Mouse (Mus musculus) thymus, postnatal 25 days (tissue): ENCODE results near the gene Crls1.

Experiments
- DNase-seq: peaks from one replicate; pipeline ENCODE4 v3.0.0; 2022

Crls1 gene

DNA sequence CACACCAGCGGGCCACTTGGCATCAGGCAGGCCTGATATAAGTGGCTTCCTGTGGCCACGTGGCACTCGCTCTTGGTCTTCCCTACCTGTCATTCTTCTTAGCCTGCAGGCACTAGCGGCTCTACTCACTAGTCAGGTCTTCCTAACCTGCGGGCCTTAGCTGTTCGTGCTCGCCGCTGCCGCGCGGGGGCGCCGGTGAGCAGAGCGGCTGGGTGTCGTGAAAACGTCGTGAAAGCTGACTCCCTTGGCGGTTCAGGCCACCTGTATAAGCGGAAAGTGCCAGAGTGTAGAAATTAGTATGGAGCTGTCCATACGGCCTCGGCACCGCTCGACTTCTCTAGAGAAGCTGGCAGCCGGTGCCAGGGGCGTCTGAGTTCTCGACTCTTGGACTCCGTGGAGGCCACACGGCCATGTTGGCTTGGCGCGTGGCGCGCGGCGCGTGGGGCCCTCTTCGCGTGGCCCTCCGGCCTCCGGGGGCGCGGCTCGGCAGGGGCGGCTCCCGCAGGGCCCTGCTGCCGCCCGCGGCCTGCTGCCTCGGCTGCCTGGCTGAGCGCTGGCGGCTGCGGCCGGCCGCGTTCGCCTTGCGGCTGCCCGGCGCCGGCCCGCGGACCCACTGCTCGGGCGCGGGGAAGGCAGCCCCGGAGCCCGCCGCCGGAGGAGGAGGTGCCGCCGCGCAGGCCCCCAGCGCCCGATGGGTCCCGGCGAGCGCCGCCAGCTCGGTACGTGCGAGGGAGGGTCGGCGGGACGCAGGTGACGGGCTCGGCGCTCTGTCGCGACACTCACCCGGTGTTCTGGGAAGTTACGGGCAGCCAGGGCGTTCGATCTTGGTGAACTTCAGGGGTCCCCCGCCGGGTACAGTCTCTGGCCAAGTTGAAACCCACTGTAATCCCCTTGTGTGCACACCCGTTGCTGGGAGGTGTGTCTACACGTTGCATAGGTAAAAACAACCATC, at the start of gene Crls1:
Gene Crls1, plus strand, starts transcription at position 260 of the 952 bp plus-strand sequence.
- peak; percentile 99 for DNase-seq

DNA sequence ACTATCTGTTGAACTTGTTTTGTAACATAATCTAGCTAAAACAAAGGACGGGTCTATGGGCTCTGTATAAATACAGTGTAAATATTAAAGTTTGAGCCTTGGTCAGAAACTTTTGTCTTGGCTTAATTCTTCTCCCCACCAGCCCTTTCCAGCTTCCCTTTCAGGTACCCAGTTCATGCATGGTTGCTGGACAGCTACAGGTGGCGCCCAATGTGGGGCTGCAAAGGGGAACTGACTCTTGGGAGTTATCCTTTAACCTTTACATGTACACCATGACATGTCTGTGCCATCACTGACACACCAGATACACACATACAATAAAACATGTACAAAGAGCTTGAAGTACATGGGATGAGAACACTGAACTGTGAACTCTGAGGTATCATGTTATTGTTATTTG, 43.5 kb upstream of the Crls1 start:
- no peak for DNase-seq

DNA sequence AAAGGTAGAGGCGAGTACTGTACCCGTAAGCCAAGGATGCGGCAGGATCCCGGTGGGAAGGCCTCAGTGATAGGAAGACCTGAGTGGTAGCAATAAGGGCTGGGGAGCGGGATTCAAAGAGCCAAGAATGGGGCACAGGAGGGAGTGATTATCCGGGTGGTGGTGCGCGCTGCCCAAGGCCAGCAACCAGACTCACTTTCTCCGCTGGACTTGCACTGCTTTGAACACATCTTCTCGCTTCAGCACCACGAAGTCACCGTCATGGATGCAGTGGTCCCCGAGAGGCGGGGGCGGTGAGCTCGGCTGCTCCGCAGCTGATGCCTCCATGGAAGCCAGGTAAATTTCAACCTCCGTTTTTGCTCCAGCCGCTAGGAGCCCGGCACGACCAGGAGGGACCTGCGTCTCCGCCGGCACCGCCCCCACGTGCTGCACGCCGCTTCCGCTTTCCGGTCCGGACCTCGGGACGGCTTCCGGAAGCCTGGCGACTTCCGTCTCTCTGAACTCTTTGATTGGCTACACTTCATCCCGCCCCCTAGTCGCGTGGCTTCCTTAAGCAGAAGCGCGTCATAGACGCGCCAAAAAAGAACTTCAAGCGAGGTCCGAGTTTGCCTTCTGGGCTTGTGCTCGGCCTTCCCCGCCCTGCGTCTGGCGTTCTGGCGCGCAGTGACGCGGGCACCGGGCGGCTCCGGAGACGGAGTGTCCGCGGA, 30.7 kb upstream of the Crls1 start, which contains the start of the genes Trmt6 and Mcm8:
Gene Trmt6, minus strand, starts transcription at position 448 of the 707 bp plus-strand sequence.
Gene Mcm8, plus strand, starts transcription at position 534 of the 707 bp plus-strand sequence.
- DNase-seq: peak; percentile 88

- no peak for DNase-seq
Measured at GRCm38 (mm10) chr2:132841071-132841470, 5.4 kb upstream of the Crls1 start.

GRCm38 (mm10) chr2:132847581-132847980, 1.1 kb downstream of the Crls1 start:
- no peak for DNase-seq

DNA sequence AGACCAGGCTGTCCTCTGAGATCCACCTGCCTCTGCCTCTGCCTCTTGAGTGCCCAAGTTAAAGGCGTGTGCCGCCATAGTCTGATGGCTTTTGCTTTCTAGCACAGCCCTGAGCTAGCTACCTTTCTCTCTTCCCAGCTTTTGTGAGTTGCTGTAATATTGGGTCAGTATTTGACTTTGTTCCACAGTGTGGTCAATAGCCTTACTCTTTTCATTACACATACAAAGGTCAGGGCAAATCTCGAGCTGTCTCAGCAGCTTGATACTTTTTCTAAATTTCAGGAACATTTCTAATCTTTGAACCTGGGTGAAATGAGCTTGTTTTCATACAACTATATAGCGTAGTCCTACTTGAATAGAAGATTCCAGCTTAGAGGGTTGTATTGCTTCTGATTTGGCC, 1.9 kb downstream of the Crls1 start:
- no peak for DNase-seq

- no peak for DNase-seq
Measured at GRCm38 (mm10) chr2:132849141-132849540, 2.7 kb downstream of the Crls1 start.

DNA sequence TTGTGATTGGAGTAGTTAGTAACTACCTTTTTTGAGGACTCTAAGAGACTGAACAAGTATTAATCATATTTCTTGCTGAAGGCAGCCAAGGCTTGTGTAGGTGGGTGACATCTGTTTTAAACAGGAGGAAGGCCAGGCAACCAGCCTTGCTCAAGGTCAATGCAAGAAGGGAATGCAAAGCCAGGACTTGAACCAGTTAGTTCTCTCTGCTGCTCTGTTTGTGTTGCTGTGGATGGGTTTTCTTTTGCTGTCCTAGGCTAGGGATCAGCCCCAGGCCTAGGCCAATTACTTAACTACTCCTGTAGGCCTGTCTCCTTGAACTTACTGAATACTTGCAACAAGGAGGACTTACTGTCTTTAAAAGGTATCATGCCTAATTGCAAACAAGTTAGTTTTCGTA, 6.6 kb downstream of the Crls1 start:
- DNase-seq: no peak

DNA sequence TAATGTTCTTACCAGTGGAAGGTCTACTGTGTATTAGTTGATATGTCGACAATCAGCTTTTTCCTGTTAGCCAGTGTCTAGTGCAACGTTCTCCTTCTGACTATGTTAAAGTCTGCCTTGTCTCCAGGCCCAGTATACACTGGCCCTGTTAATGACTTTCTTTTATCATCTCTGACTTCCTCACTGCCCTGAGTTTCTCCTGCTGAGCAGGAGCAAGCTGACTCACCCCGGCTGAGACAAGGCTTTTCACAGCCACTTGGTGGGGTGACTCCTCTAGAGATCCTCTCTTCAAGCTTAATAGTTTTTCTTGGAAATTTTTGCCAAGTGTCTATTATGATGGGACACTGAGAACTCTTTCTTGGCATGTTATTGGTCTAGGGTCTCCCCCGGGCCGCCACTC, 9.9 kb downstream of the Crls1 start:
- no peak for DNase-seq

DNA sequence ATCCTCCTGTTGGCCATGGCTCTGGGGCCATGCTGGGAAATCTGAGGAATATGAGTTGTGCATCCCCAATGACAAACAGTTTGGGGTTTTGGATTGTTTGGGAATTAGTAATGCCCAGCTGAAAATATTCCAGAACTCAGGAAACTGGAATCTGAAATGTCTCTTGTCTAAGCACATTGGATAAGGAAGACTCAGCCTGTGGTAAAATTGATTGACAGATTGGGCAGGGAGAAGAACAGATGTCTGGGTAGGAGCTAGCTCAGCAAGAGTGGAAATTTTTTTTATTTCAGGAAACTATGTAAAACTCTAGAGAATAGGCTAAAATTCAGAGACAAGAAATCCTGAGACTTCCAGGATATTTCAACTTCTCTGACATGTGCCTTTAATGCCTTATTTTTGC, 14.0 kb downstream of the Crls1 start:
- no peak for DNase-seq

DNA sequence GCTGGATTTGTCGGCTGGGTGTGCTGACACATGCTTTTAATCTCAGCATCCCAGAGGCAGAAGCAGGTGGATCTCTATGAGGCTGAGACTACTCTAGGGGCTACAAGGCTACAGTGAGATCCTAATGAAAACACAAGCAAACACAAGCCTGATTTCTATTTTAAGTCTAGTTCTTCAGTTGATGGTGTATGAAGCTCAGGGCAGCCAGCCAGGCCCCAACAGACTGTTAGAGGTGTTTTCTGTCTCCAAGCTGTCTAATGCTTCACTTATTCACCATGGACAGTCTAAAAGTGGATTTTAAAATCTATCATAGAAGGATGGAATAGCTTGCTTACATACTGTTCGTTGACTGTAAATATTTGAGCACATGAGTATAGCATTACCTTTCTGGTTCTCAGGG, 15.0 kb downstream of the Crls1 start:
- no peak for DNase-seq

GRCm38 (mm10) chr2:132863325-132863724, 16.9 kb downstream of the Crls1 start:
- no peak for DNase-seq

GRCm38 (mm10) chr2:132867521-132867920, 21.1 kb downstream of the Crls1 start:
- no peak for DNase-seq

DNA sequence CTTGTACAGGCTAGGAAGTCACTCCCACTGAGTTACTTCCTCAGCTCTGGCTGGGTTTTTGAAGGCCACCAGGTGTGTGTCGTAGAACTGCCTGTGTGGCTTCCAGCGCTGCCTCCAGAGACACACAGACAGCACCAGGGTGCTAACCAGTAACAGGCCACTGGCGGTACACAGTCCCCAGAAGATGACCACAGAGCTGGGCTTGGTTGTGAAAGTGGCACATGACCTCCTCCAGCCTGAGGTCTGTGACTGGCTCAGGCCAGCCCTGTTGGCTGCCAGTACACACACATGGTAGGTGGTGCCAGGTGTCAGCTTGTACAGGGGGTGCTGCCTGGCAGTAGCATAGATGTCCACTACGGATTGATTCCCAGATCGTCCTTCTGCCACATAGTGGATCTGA, 23.2 kb downstream of the Crls1 start:
- DNase-seq: no peak

DNA sequence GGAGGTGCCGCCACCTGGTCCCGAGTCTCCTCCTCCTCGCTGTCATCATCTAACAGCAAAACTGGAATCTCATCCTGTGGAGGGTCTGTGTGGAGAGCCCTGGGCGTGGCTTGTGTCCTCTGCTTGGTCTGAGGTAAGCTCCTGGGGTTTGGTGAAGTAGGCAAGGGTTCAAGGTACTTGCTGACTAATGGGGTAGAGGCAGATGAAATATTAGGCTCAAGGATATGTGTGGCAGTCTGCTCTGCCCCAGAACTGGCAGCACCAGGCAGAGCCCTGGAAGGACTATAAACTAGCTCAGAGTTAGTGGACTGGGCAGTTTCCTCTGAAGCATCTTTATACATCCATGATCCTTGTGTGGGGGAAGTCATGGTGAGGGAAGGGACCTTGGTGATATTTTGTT, 23.8 kb downstream of the Crls1 start:
- DNase-seq: no peak

GRCm38 (mm10) chr2:132871663-132872062, 25.2 kb downstream of the Crls1 start:
- DNase-seq: no peak

DNA sequence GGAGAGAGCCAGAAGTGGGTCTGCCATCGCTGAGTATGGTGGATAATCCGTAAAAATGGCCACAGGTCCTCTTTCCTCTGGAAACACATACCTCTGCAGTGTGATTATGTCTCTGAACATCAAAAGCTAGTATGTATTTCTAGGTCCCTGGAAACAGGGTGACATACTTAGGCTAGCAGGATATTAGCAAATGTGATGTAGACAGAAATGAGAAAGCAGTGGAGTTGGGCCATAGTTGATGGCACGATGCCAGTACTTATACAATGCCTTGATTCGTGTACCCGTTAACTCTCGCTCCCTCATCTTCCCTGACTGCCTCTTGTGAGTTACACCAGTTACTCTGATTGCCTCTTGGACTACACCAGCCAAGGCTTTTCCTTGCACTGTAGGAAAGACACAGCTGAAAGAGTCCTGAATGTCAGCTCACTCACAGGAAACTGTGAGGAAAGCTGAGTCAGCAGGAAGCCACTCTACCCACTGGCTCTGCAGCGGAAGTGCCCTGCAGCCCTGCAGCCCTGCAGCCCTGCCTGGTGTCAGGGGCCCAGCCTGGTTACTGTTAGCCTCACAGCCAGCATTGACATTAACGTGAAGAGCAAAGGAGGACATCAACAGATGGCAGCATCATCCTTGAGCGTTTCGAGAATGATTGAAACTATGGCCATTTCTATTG, 27.3 kb downstream of the Crls1 start:
- DNase-seq: peak; percentile 11

GRCm38 (mm10) chr2:132876991-132877390, 30.5 kb downstream of the Crls1 start:
- no peak for DNase-seq

GRCm38 (mm10) chr2:132879261-132880044, 33.0 kb downstream of the Crls1 start:
- DNase-seq: peak; percentile 18

DNA sequence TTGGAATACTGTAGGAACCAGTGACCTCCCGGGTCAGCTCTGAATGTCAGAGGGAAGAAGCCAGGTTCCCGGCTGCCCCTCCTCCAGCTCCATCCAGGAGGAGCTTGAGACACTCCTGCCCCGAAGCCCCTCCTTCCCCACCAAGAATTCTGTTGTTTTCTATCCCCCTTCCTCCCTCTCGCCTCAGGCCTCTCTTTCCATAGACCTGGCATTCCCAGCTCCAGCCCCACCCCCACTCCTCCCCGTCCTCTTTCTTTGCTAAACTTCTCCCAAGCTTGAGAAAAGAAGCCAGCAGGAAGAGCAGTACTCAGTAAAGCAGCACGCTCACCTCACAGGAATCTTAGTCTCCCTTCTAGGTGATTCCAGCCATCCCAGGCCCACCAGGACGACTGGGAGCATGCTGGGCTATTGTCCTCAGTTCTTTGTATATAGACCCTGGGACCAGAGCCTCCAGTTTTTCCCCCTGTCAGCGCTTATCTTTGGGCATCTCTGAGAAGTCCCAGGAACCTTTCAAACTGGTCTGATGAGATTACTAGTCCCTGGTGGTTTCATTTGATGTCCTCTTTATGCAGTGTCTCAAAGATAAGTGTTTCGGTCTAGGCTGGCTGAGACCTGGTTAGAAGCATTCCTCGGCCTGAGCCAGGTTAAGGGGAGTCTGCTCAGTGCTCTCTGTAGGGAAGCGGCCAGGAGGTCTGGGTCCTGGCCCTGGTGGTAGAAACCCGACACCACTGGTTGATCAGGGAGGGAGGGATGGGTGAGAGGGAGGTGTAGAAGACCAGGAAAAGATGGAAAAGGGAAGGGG, 34.6 kb downstream of the Crls1 start, which contains the start of gene Lrrn4:
Gene Lrrn4, minus strand, starts transcription at position 48 of the 802 bp plus-strand sequence.
- no peak for DNase-seq

- DNase-seq: no peak
Measured at GRCm38 (mm10) chr2:132884303-132884967, 38.0 kb downstream of the Crls1 start.
